Mouse (Mus musculus): ENCODE data around the gene Tkt. TPM values are rescaled to one million over a fixed set of nuclear protein-coding genes. Genes with fewer than 3 reads are reported as not detected.

Tkt gene
- total RNA-seq, 1 experiment from 2014 or later: 462 TPM

Other genes with a start within 250 kb of the Tkt start
- 28.6 and 34.5 TPM in 2 replicates for gene Dcp1a, start 68.8 kb upstream of the Tkt start, total RNA-seq (2017)
- 0.50 and 0.75 TPM in 2 replicates for gene Cacna1d, start 56.9 kb upstream of the Tkt start, total RNA-seq (2017)
- gene Prkcd, start 77.9 kb downstream of the Tkt start, total RNA-seq (2017): 98.0 and 125 TPM in 2 replicates
- 15.7 and 19.7 TPM in 2 replicates for gene Rft1, start 106.0 kb downstream of the Tkt start, total RNA-seq (2017)
- 12.5 and 12.6 TPM in 2 replicates for gene Sfmbt1, start 166.5 kb downstream of the Tkt start, total RNA-seq (2017)

Data from hematopoietic stem cell, adult 5-6 weeks (primary cell).